Mouse (Mus musculus): ENCODE measurements around the gene Cntn2. TPM values are rescaled to one million over a fixed set of nuclear protein-coding genes. Genes with fewer than 3 reads are reported as not detected.
A peak's percentile ranks its signal among the peaks of the same experiment; 100 is the strongest.

The Cntn2 gene
- polyA plus RNA-seq, 1 experiment from 2014 or later, result 0.18 TPM

DNA sequence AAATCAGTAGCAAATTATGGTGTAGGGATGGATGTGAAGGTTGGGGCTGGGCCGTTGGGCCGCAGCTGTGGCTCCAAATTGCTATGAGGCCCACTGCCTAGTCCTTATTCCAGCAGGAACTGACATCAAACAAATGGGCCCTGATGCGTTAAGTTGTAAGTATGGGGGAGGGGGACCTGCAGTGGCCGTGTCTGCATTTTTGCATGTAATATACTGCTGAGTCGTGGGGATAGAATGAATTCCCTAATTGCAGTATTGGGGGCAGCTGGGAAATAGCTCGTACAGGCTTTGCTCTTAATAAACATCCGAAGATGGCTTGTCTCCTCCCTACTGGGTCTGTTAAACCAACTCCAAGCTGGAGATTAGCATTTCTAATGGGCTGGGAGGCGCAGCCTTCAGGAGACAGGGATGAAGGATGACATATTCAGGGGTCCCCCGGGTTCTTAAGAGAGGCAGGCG is 19.3 kb upstream of the Cntn2 start:
- Histone ChIP-seq H3K27me3 (ENCODE audit: control insufficient read depth, insufficient read depth, low read length) (no peaks in the 10 kb centered on the region; the same call in 1 of the 2 replicates), H3K4me1 (ENCODE audit: control insufficient read depth, insufficient read depth, low read length) (peaks cover 13% of the 10 kb centered on the region), H3K9me3 (replicated peaks; ENCODE audit: control insufficient read depth, low read length) (no peaks in the 10 kb centered on the region), H3K4me2 (ENCODE audit: low read depth, low read length) (no peak overlapping the region), H3K27ac (ENCODE audit: low read length) (no peak overlapping the region), H3K9ac (ENCODE audit: low read length) (no peak overlapping the region), H3K36me3 (ENCODE audit: control insufficient read depth, insufficient read depth, low read length) (no peaks in the 10 kb centered on the region), H3K4me3 (replicated peaks; ENCODE audit: low read length) (no peak overlapping the region)
- 31% methylated on average over 10 of the region's 10 CpGs for WGBS
- ATAC-seq (ENCODE audit: insufficient read depth, low FRiP score), result no peak

DNA sequence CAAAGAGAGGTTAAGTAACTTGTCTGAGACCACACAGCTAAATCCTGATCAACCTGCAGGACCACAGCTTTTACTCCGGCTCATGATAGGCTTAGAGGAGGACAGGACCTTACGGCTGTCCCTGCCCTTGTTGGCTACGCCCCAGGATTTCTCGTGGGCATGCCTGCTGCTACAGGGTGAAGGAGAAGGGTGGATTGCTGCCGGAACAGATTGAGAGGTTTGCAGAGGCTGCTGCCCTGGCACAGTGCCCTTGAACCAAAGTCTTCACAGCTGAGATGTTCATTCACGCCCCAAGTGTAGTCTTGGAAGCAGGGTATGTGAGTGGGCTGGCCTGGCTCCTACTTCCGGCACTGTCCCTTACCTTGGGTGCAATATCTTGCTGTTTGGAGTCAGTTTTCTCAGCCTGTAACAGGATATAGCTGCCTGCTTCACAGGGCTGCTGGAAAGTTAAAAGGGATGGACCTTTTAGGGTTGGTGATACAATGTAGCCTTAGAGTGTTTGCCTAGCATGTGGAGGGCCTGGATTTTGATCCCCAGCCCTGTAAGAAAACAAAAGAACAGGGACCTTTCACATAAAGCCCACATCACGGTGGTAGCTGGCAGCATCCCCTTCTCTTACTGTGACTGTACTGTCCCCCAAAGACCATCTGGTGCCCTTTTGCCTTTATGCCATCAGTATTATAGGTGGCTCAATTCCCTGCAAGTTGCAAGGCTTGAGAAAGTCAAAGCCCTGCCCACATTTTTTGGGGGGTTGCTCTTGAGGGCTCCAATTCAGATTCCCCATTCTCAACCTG is 18.0 kb upstream of the Cntn2 start:
- WGBS, result 61% methylated on average over 8 of the region's 8 CpGs
- no peak overlapping the region for H3K27ac ChIP-seq (ENCODE audit: low read length)
- no peak for ATAC-seq (ENCODE audit: insufficient read depth, low FRiP score)
- no peak overlapping the region for H3K4me3 ChIP-seq (replicated peaks; ENCODE audit: low read length)
- H3K4me1 ChIP-seq (ENCODE audit: control insufficient read depth, insufficient read depth, low read length), result peaks cover 14% of the 10 kb centered on the region
- H3K27me3 ChIP-seq (ENCODE audit: control insufficient read depth, insufficient read depth, low read length), result no peaks in the 10 kb centered on the region; the same call in 1 of the 2 replicates
- no peak overlapping the region for H3K9ac ChIP-seq (ENCODE audit: low read length)
- no peaks in the 10 kb centered on the region for H3K9me3 ChIP-seq (replicated peaks; ENCODE audit: control insufficient read depth, low read length)
- H3K4me2 ChIP-seq (ENCODE audit: low read depth, low read length), result no peak overlapping the region
- no peaks in the 10 kb centered on the region for H3K36me3 ChIP-seq (ENCODE audit: control insufficient read depth, insufficient read depth, low read length)

GRCm38 (mm10) chr1:132559045-132559444 is 16.0 kb upstream of the Cntn2 start:
- Histone ChIP-seq H3K4me2 (ENCODE audit: low read depth, low read length) (no peak overlapping the region), H3K27ac (ENCODE audit: low read length) (no peak overlapping the region), H3K9me3 (replicated peaks; ENCODE audit: control insufficient read depth, low read length) (no peaks in the 10 kb centered on the region), H3K27me3 (ENCODE audit: control insufficient read depth, insufficient read depth, low read length) (no peaks in the 10 kb centered on the region; the same call in 1 of the 2 replicates), H3K4me3 (replicated peaks; ENCODE audit: low read length) (no peak overlapping the region), H3K9ac (ENCODE audit: low read length) (no peak overlapping the region), H3K4me1 (ENCODE audit: control insufficient read depth, insufficient read depth, low read length) (peaks cover 14% of the 10 kb centered on the region), H3K36me3 (ENCODE audit: control insufficient read depth, insufficient read depth, low read length) (no peaks in the 10 kb centered on the region)
- WGBS, result 38% methylated on average over 6 of the region's 6 CpGs
- ATAC-seq (ENCODE audit: insufficient read depth, low FRiP score), result no peak

DNA sequence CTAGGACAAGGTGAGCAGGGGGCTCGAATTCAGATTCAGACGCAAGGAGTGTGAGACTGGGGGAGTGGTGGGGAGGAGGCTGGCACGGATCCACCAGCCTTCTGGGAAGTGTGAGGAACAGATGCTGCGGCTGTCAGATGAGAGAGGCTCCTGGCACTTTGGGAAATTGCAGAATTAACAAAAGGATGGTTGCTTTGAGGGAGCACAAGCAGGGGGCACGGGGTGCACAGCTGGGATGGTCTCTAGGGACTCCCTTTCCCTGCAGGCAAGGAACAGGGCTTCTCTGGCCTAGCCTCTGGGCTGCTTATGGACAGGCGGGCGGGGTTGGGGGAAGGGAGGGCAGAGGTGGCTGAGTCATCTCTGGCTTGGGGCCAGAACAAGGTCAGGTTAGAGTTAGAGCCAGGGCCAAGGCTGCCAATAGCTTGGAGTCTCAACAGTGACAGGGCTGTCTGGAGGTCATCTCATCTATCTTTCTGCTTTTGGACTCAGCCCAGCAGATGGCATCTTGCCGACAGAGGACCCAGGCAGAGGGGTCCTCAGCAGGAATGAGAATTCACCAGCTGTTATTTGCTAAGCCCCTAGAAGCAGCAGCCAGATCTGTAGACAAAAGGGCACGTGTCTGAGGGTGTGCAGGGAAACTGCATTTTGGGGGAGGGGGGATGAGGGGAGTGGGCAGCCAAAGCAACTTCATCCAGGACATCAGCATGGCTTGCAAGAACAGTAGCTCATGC is 15.0 kb upstream of the Cntn2 start:
- Histone ChIP-seq H3K4me3 (replicated peaks; ENCODE audit: low read length) (no peak overlapping the region), H3K4me1 (ENCODE audit: control insufficient read depth, insufficient read depth, low read length) (peaks cover 14% of the 10 kb centered on the region), H3K36me3 (ENCODE audit: control insufficient read depth, insufficient read depth, low read length) (no peaks in the 10 kb centered on the region), H3K9ac (ENCODE audit: low read length) (peak overlapping the region; percentile 2; the same call in 1 of the 2 replicates), H3K9me3 (replicated peaks; ENCODE audit: control insufficient read depth, low read length) (no peaks in the 10 kb centered on the region), H3K4me2 (ENCODE audit: low read depth, low read length) (no peak overlapping the region), H3K27ac (ENCODE audit: low read length) (no peak overlapping the region), H3K27me3 (ENCODE audit: control insufficient read depth, insufficient read depth, low read length) (no peaks in the 10 kb centered on the region; the same call in 1 of the 2 replicates)
- 14% methylated on average over 9 of the region's 9 CpGs for WGBS
- ATAC-seq (ENCODE audit: insufficient read depth, low FRiP score), result peak; percentile 80; the same call in 1 of the 2 replicates

- H3K36me3 ChIP-seq (ENCODE audit: control insufficient read depth, insufficient read depth, low read length), result no peaks in the 10 kb centered on the region
- H3K9me3 ChIP-seq (replicated peaks; ENCODE audit: control insufficient read depth, low read length), result no peaks in the 10 kb centered on the region
- ATAC-seq (ENCODE audit: insufficient read depth, low FRiP score), result no peak
- H3K4me1 ChIP-seq (ENCODE audit: control insufficient read depth, insufficient read depth, low read length), result peaks cover 16% of the 10 kb centered on the region
- H3K4me3 ChIP-seq (replicated peaks; ENCODE audit: low read length), result no peak overlapping the region
- WGBS, result 69% methylated on average over 8 of the region's 8 CpGs
- no peak overlapping the region for H3K9ac ChIP-seq (ENCODE audit: low read length)
- no peak overlapping the region for H3K27ac ChIP-seq (ENCODE audit: low read length)
- peaks cover 24% of the 10 kb centered on the region for H3K27me3 ChIP-seq (ENCODE audit: control insufficient read depth, insufficient read depth, low read length)
- no peak overlapping the region for H3K4me2 ChIP-seq (ENCODE audit: low read depth, low read length)
These were observed 733 bp upstream of the Cntn2 start for GRCm38 (mm10) chr1:132543789-132544188.

GRCm38 (mm10) chr1:132541824-132542599 is 1.0 kb downstream of the Cntn2 start:
- peaks cover 16% of the 10 kb centered on the region for H3K4me1 ChIP-seq (ENCODE audit: control insufficient read depth, insufficient read depth, low read length)
- H3K27me3 ChIP-seq (ENCODE audit: control insufficient read depth, insufficient read depth, low read length), result peaks cover 24% of the 10 kb centered on the region
- H3K27ac ChIP-seq (ENCODE audit: low read length), result no peak overlapping the region
- H3K36me3 ChIP-seq (ENCODE audit: control insufficient read depth, insufficient read depth, low read length), result no peaks in the 10 kb centered on the region
- H3K9ac ChIP-seq (ENCODE audit: low read length), result no peak overlapping the region
- no peak overlapping the region for H3K4me2 ChIP-seq (ENCODE audit: low read depth, low read length)
- 18% methylated on average over 5 of the region's 5 CpGs for WGBS
- no peaks in the 10 kb centered on the region for H3K9me3 ChIP-seq (replicated peaks; ENCODE audit: control insufficient read depth, low read length)
- ATAC-seq (ENCODE audit: insufficient read depth, low FRiP score), result no peak
- no peak overlapping the region for H3K4me3 ChIP-seq (replicated peaks; ENCODE audit: low read length)

GRCm38 (mm10) chr1:132541171-132541823 is 1.8 kb downstream of the Cntn2 start:
- 7% methylated on average over 14 of the region's 14 CpGs for WGBS
- Histone ChIP-seq H3K36me3 (ENCODE audit: control insufficient read depth, insufficient read depth, low read length) (no peaks in the 10 kb centered on the region), H3K27ac (ENCODE audit: low read length) (no peak overlapping the region), H3K27me3 (ENCODE audit: control insufficient read depth, insufficient read depth, low read length) (peaks cover 24% of the 10 kb centered on the region), H3K4me3 (replicated peaks; ENCODE audit: low read length) (no peak overlapping the region), H3K9me3 (replicated peaks; ENCODE audit: control insufficient read depth, low read length) (no peaks in the 10 kb centered on the region), H3K4me2 (ENCODE audit: low read depth, low read length) (no peak overlapping the region), H3K9ac (ENCODE audit: low read length) (no peak overlapping the region), H3K4me1 (ENCODE audit: control insufficient read depth, insufficient read depth, low read length) (peaks cover 16% of the 10 kb centered on the region)
- peak; percentile 61 for ATAC-seq (ENCODE audit: insufficient read depth, low FRiP score)

GRCm38 (mm10) chr1:132540701-132541100 is 2.4 kb downstream of the Cntn2 start:
- no peaks in the 10 kb centered on the region for H3K36me3 ChIP-seq (ENCODE audit: control insufficient read depth, insufficient read depth, low read length)
- no peak overlapping the region for H3K4me3 ChIP-seq (replicated peaks; ENCODE audit: low read length)
- H3K27me3 ChIP-seq (ENCODE audit: control insufficient read depth, insufficient read depth, low read length), result peaks cover 24% of the 10 kb centered on the region
- H3K4me2 ChIP-seq (ENCODE audit: low read depth, low read length), result no peak overlapping the region
- 40% methylated on average over 7 of the region's 7 CpGs for WGBS
- H3K4me1 ChIP-seq (ENCODE audit: control insufficient read depth, insufficient read depth, low read length), result peaks cover 16% of the 10 kb centered on the region
- no peak overlapping the region for H3K9ac ChIP-seq (ENCODE audit: low read length)
- no peak for ATAC-seq (ENCODE audit: insufficient read depth, low FRiP score)
- H3K27ac ChIP-seq (ENCODE audit: low read length), result no peak overlapping the region
- H3K9me3 ChIP-seq (replicated peaks; ENCODE audit: control insufficient read depth, low read length), result no peaks in the 10 kb centered on the region
